Mouse (Mus musculus): Measurements from ENCODE around the gene Ifitm5.
A peak's percentile ranks its signal among the peaks of the same experiment; 100 is the strongest.

Gene Ifitm5

GRCm38 (mm10) chr7:140962733-140963132, 12.6 kb upstream of the Ifitm5 start:
- no peak for DNase-seq (ENCODE audit: low read depth, low spot score)

GRCm38 (mm10) chr7:140961416-140961815, 11.3 kb upstream of the Ifitm5 start:
- DNase-seq (ENCODE audit: low read depth, low spot score) = no peak

- DNase-seq (ENCODE audit: low read depth, low spot score) = no peak
These were observed 9.9 kb upstream of the Ifitm5 start for GRCm38 (mm10) chr7:140960026-140960425.

GRCm38 (mm10) chr7:140959181-140959901, 9.2 kb upstream of the Ifitm5 start:
- DNase-seq (ENCODE audit: low read depth, low spot score) = no peak

- no peak for DNase-seq (ENCODE audit: low read depth, low spot score)
These were observed 6.4 kb upstream of the Ifitm5 start for GRCm38 (mm10) chr7:140956556-140956869.

GRCm38 (mm10) chr7:140955758-140956555, 5.9 kb upstream of the Ifitm5 start, which contains the start of the genes Gm45717 and Ifitm2:
TSS of gene Gm45717 (minus strand) at chr7:140955937.
TSS of gene Ifitm2 (minus strand) at chr7:140955987.
- peak; percentile 72 for DNase-seq (ENCODE audit: low read depth, low spot score)

GRCm38 (mm10) chr7:140955342-140955741, 5.3 kb upstream of the Ifitm5 start:
- no peak for DNase-seq (ENCODE audit: low read depth, low spot score)

- DNase-seq (ENCODE audit: low read depth, low spot score) = no peak
These were observed 4.6 kb upstream of the Ifitm5 start for GRCm38 (mm10) chr7:140954733-140955071.

- DNase-seq (ENCODE audit: low read depth, low spot score) = no peak
These were observed 4.0 kb upstream of the Ifitm5 start for GRCm38 (mm10) chr7:140953800-140954732.

GRCm38 (mm10) chr7:140953133-140953532, 3.0 kb upstream of the Ifitm5 start:
- DNase-seq (ENCODE audit: low read depth, low spot score) = no peak

- DNase-seq (ENCODE audit: low read depth, low spot score) = no peak
These were observed 2.4 kb upstream of the Ifitm5 start for GRCm38 (mm10) chr7:140952441-140952840.

GRCm38 (mm10) chr7:140951765-140952164, 1.7 kb upstream of the Ifitm5 start:
- DNase-seq (ENCODE audit: low read depth, low spot score) = no peak

- no peak for DNase-seq (ENCODE audit: low read depth, low spot score)
These were observed 960 bp upstream of the Ifitm5 start for GRCm38 (mm10) chr7:140951051-140951450.

GRCm38 (mm10) chr7:140949255-140949654, 836 bp downstream of the Ifitm5 start:
- DNase-seq (ENCODE audit: low read depth, low spot score) = no peak

- no peak for DNase-seq (ENCODE audit: low read depth, low spot score)
These were observed 1.9 kb downstream of the Ifitm5 start for GRCm38 (mm10) chr7:140948161-140948560.

GRCm38 (mm10) chr7:140946980-140947379, 3.1 kb downstream of the Ifitm5 start:
- no peak for DNase-seq (ENCODE audit: low read depth, low spot score)

GRCm38 (mm10) chr7:140946311-140946710, 3.8 kb downstream of the Ifitm5 start:
- no peak for DNase-seq (ENCODE audit: low read depth, low spot score)

- DNase-seq (ENCODE audit: low read depth, low spot score) = no peak
These were observed 4.8 kb downstream of the Ifitm5 start for GRCm38 (mm10) chr7:140945247-140945646.

- no peak for DNase-seq (ENCODE audit: low read depth, low spot score)
These were observed 5.9 kb downstream of the Ifitm5 start for GRCm38 (mm10) chr7:140944236-140944635.

- DNase-seq (ENCODE audit: low read depth, low spot score) = no peak
These were observed 6.7 kb downstream of the Ifitm5 start for GRCm38 (mm10) chr7:140943356-140943755.

- DNase-seq (ENCODE audit: low read depth, low spot score) = no peak
These were observed 7.3 kb downstream of the Ifitm5 start for GRCm38 (mm10) chr7:140942811-140943210.

GRCm38 (mm10) chr7:140942341-140942740, 7.8 kb downstream of the Ifitm5 start:
- DNase-seq (ENCODE audit: low read depth, low spot score) = no peak
